9 mouse cellular contexts compared by ENCODE assay signal in genomic region chr17:25686323-25686722, GRCm38 (mm10). TPM values are rescaled to one million over a fixed set of nuclear protein-coding genes. Genes with fewer than 3 reads are reported as not detected.
DNase-seq lines count a peak whose midpoint lies in the region; ATAC-seq and TF ChIP-seq lines count a peak whose summit lies in the region.
"Had no signal": no experiment of that assay in that cellular context is flagged by ENCODE, and none has a peak within 500 bp of the region (broad histone marks: within the 10 kb centered on the region; RNA-seq: fewer than 3 reads in every experiment).

No protein-coding gene starts in this region.

- H3K4me1 ChIP-seq in hindbrain, embryonic 11.5 days (replicated peaks; ENCODE audit: control insufficient read depth, insufficient read depth, low read length) = no peaks in the 10 kb centered on the region
- no peaks in the 10 kb centered on the region for H3K4me1 ChIP-seq in hindbrain, embryonic 13.5 days (replicated peaks)
- no peaks in the 10 kb centered on the region for H3K4me1 ChIP-seq in midbrain, postnatal 0 days (ENCODE audit: insufficient read depth, low read length)

- no peaks in the 10 kb centered on the region for H3K9me3 ChIP-seq in hindbrain, embryonic 11.5 days (ENCODE audit: control insufficient read depth, low read length)
- no peaks in the 10 kb centered on the region for H3K9me3 ChIP-seq in hindbrain, embryonic 13.5 days
- no peaks in the 10 kb centered on the region for H3K9me3 ChIP-seq in midbrain, postnatal 0 days (ENCODE audit: low read length)

- peak; percentile 59 for TF ChIP-seq CTCF in midbrain, postnatal 0 days (IDR thresholded peaks at IDR 0.05)

- H3K27ac ChIP-seq in hindbrain, embryonic 11.5 days (ENCODE audit: low read depth, low read length) = no peak overlapping the region
- H3K27ac ChIP-seq in hindbrain, embryonic 13.5 days = no peak overlapping the region
- H3K27ac ChIP-seq in midbrain, postnatal 0 days (ENCODE audit: low read depth, low read length) = no peak overlapping the region

- H3K4me2 ChIP-seq in hindbrain, embryonic 11.5 days (replicated peaks; ENCODE audit: low read depth, low read length) = no peak overlapping the region
- no peak overlapping the region for H3K4me2 ChIP-seq in hindbrain, embryonic 13.5 days
- H3K4me2 ChIP-seq in midbrain, postnatal 0 days (ENCODE audit: low read depth, low read length, poor library complexity, severe bottlenecking) = no peak overlapping the region

- H3K9ac ChIP-seq in hindbrain, embryonic 11.5 days (ENCODE audit: low read depth, low read length) = no peak overlapping the region
- no peak overlapping the region for H3K9ac ChIP-seq in hindbrain, embryonic 13.5 days
- H3K9ac ChIP-seq in midbrain, postnatal 0 days (replicated peaks; ENCODE audit: low read length, poor library complexity, severe bottlenecking) = no peak overlapping the region

- DNase-seq in hindbrain, embryonic 11.5 days (ENCODE audit: low spot score) = peak; percentile 57
- DNase-seq in right cerebral cortex, postnatal 10 days (ENCODE audit: low spot score in 2 of 2) = peak; percentile 36 to 47
- DNase-seq in right cerebral cortex, postnatal 14 days = no peak
- peak; percentile 51 for DNase-seq in NIH3T3 (ENCODE audit: low read depth)
- peak; percentile 46 for DNase-seq in midbrain, postnatal 0 days (ENCODE audit: low spot score)
- DNase-seq in layer of hippocampus, postnatal 14 days (ENCODE audit: low spot score in 2 of 2) = no peak
- DNase-seq: cerebellum, adult 18-20 months had no signal

- no peak for ATAC-seq in hindbrain, embryonic 11.5 days (ENCODE audit: low FRiP score)
- ATAC-seq in hindbrain, embryonic 13.5 days (ENCODE audit: low FRiP score) = no peak
- ATAC-seq in midbrain, postnatal 0 days (ENCODE audit: low FRiP score) = no peak
- no peak for ATAC-seq in cerebellum, adult (ENCODE audit: insufficient number of reproducible peaks, low FRiP score, low TSS enrichment)

- no peaks in the 10 kb centered on the region for H3K36me3 ChIP-seq in hindbrain, embryonic 11.5 days (ENCODE audit: control insufficient read depth, insufficient read depth, low read length)
- no peaks in the 10 kb centered on the region for H3K36me3 ChIP-seq in hindbrain, embryonic 13.5 days
- no peaks in the 10 kb centered on the region for H3K36me3 ChIP-seq in midbrain, postnatal 0 days (ENCODE audit: insufficient read depth, low read length)

- no peak overlapping the region for H3K4me3 ChIP-seq in hindbrain, embryonic 11.5 days (ENCODE audit: low read depth, low read length)
- H3K4me3 ChIP-seq in hindbrain, embryonic 13.5 days = no peak overlapping the region
- H3K4me3 ChIP-seq in midbrain, postnatal 0 days (ENCODE audit: low read depth, low read length) = no peak overlapping the region

- 54% methylated on average over 7 of the region's 7 CpGs for WGBS in hindbrain, embryonic 11.5 days
- WGBS in hindbrain, embryonic 13.5 days = 52% methylated on average over 7 of the region's 7 CpGs
- 45% methylated on average over 7 of the region's 7 CpGs for WGBS in midbrain, postnatal 0 days

- H3K27me3 ChIP-seq in hindbrain, embryonic 11.5 days (ENCODE audit: control insufficient read depth, insufficient read depth, low read length) = no peaks in the 10 kb centered on the region
- H3K27me3 ChIP-seq in hindbrain, embryonic 13.5 days = 0 out of 2 replicates have a peak, but pooled peaks cover 5% of the 10 kb centered on the region
- H3K27me3 ChIP-seq in midbrain, postnatal 0 days (ENCODE audit: insufficient read depth, low read length) = no peaks in the 10 kb centered on the region

RNA-seq across cellular contexts. Expression of gene Gng13, which starts 30.6 kb away (rescaled TPM):
- 1.8 and 2.5 TPM in 2 replicates for polyA plus RNA-seq in hindbrain, embryonic 11.5 days (2014; fragmentation: Nextera tagmentation; extraction: Ambion mirVana)
- 1.6 TPM in 2 replicates for polyA plus RNA-seq in hindbrain, embryonic 13.5 days (2015; fragmentation: Nextera tagmentation; extraction: Ambion mirVana)
- total RNA-seq in midbrain, postnatal 0 days (2014; rRNA removed) = 34.4 and 42.2 TPM in 2 replicates
- 21.0 and 25.8 TPM in 2 replicates for polyA plus RNA-seq in midbrain, postnatal 0 days (2015; fragmentation: Nextera tagmentation; extraction: Ambion mirVana)
- total RNA-seq in layer of hippocampus, postnatal 14 days (2021) = 100 to 1,000 TPM in 1 of 2 experiments, 10 to 100 TPM in 1; 78.0 to 103 TPM

RNA-seq across cellular contexts. Expression of gene Chtf18, which starts 40.9 kb away (rescaled TPM):
- polyA plus RNA-seq in hindbrain, embryonic 11.5 days (2014; fragmentation: Nextera tagmentation; extraction: Ambion mirVana) = 11.9 and 14.4 TPM in 2 replicates
- 7.9 and 8.5 TPM in 2 replicates for polyA plus RNA-seq in hindbrain, embryonic 13.5 days (2015; fragmentation: Nextera tagmentation; extraction: Ambion mirVana)
- 3.4 and 5.8 TPM in 2 replicates for total RNA-seq in midbrain, postnatal 0 days (2014; rRNA removed)
- polyA plus RNA-seq in midbrain, postnatal 0 days (2015; fragmentation: Nextera tagmentation; extraction: Ambion mirVana) = 2.2 and 2.5 TPM in 2 replicates
- 1 to 10 TPM; 3.1 to 3.3 TPM for total RNA-seq in layer of hippocampus, postnatal 14 days (2021)

RNA-seq across cellular contexts. Expression of gene Rpusd1, which starts 41.1 kb away (rescaled TPM):
- 17.2 and 18.0 TPM in 2 replicates for polyA plus RNA-seq in hindbrain, embryonic 11.5 days (2014; fragmentation: Nextera tagmentation; extraction: Ambion mirVana)
- polyA plus RNA-seq in hindbrain, embryonic 13.5 days (2015; fragmentation: Nextera tagmentation; extraction: Ambion mirVana) = 23.4 and 24.2 TPM in 2 replicates
- 8.0 and 10.5 TPM in 2 replicates for total RNA-seq in midbrain, postnatal 0 days (2014; rRNA removed)
- 26.7 and 33.3 TPM in 2 replicates for polyA plus RNA-seq in midbrain, postnatal 0 days (2015; fragmentation: Nextera tagmentation; extraction: Ambion mirVana)
- 10 to 100 TPM; 29.9 to 32.8 TPM for total RNA-seq in layer of hippocampus, postnatal 14 days (2021)

RNA-seq across cellular contexts. Expression of gene Mslnl, which starts 49.5 kb away (rescaled TPM):
- not detected in 2 replicates for polyA plus RNA-seq in hindbrain, embryonic 11.5 days (2014; fragmentation: Nextera tagmentation; extraction: Ambion mirVana)
- polyA plus RNA-seq in hindbrain, embryonic 13.5 days (2015; fragmentation: Nextera tagmentation; extraction: Ambion mirVana) = not detected in 2 replicates
- total RNA-seq in midbrain, postnatal 0 days (2014; rRNA removed) = not detected in 2 replicates
- polyA plus RNA-seq in midbrain, postnatal 0 days (2015; fragmentation: Nextera tagmentation; extraction: Ambion mirVana) = not detected in 2 replicates
- total RNA-seq in layer of hippocampus, postnatal 14 days (2021) = under 1 TPM in 1 of 2 experiments, not detected in 1; 0.12 TPM

Comparison
In these comparisons a context has a peak if more than half of its experiments do, and no peak if none do; other contexts are left out.
1. DNase-seq: peak in hindbrain, embryonic 11.5 days (single experiment), right cerebral cortex, postnatal 10 days (2 of 2), NIH3T3 (single experiment) and midbrain, postnatal 0 days (single experiment); none in right cerebral cortex, postnatal 14 days (single experiment) and layer of hippocampus, postnatal 14 days (0 of 2).